Mouse (Mus musculus) ES-Bruce4 (cell line): ENCODE measurements around the gene Spats2. TPM values are rescaled to one million over a fixed set of nuclear protein-coding genes. Genes with fewer than 3 reads are reported as not detected.
A peak's percentile ranks its signal among the peaks of the same experiment; 100 is the strongest.

Source experiments
- H3K27ac ChIP-seq: 2 replicates; pipeline ENCODE4 v1.5.1; 2012; ENCODE audit warnings: low read length, inconsistent platforms; ENCODE audit not compliant: insufficient read depth
- H3K27me3 ChIP-seq: 2 replicates; pipeline ENCODE4 v1.6.1; 2012; ENCODE audit warnings: mild to moderate bottlenecking, low read length, inconsistent platforms; ENCODE audit not compliant: control insufficient read depth, poor library complexity, insufficient read depth, severe bottlenecking
- H3K36me3 ChIP-seq: 2 replicates; pipeline ENCODE4 v1.6.1; 2012; ENCODE audit warnings: inconsistent platforms, mild to moderate bottlenecking, low read length, moderate library complexity; ENCODE audit not compliant: control insufficient read depth, poor library complexity, insufficient read depth, severe bottlenecking
- H3K4me1 ChIP-seq: one replicate; pipeline ENCODE4 v1.8.1; 2011; ENCODE audit warnings: low read length; ENCODE audit not compliant: control insufficient read depth, insufficient read depth
- H3K4me3 ChIP-seq: 2 replicates; pipeline ENCODE4 v1.5.1; 2011; ENCODE audit warnings: low read depth, mild to moderate bottlenecking, low read length
- H3K9ac ChIP-seq: 2 replicates; pipeline ENCODE4 v1.6.1; 2012; ENCODE audit warnings: low read depth, mild to moderate bottlenecking, inconsistent platforms; ENCODE audit not compliant: poor library complexity, severe bottlenecking
- H3K9me3 ChIP-seq: replicated peaks from 2 replicates; pipeline ENCODE4 v1.6.1; 2012; ENCODE audit warnings: mild to moderate bottlenecking, low read length, inconsistent platforms; ENCODE audit not compliant: control insufficient read depth, poor library complexity, insufficient read depth, severe bottlenecking
- CTCF ChIP-seq: IDR thresholded peaks from one replicate; pipeline ENCODE4 v1.8.1; 2011; ENCODE audit warnings: low read depth, low read length
- EP300 ChIP-seq: IDR thresholded peaks from 2 replicates; pipeline ENCODE4 v1.6.1; 2011; ENCODE audit warnings: low read depth, low read length; ENCODE audit not compliant: insufficient read depth
- POLR2A ChIP-seq: IDR thresholded peaks from one replicate; pipeline ENCODE4 v1.8.1; 2011; ENCODE audit warnings: low read length; ENCODE audit not compliant: insufficient read depth
- polyA plus RNA-seq: library from polyadenylated mRNA; stranded (reverse); fragments of >200 nt; gene quantifications from 2 replicates; pipeline ENCODE4 v1.2.4, GENCODE M21; 2011; ENCODE audit warnings: low read depth; ENCODE audit not compliant: missing spikeins, insufficient read depth, insufficient read length

The Spats2 gene
- polyA plus RNA-seq, 1 experiment: 60.7 TPM

GRCm38 (mm10) chr15:99205959-99206358 is 80.2 kb downstream of the Spats2 start:
- no peaks in the 10 kb centered on the region for H3K27me3 ChIP-seq
- no peak overlapping the region for H3K9ac ChIP-seq
- no peaks in the 10 kb centered on the region for H3K9me3 ChIP-seq
- peak overlapping the region; percentile 36 for H3K27ac ChIP-seq
- no peak overlapping the region for H3K4me3 ChIP-seq
- H3K36me3 ChIP-seq: peaks cover 4% of the 10 kb centered on the region; the same call in 1 of the 2 replicates
- TF ChIP-seq EP300 (0 out of 2 replicates have a peak, but pooled peaks have one; percentile 25), POLR2A (no peak)
- H3K4me1 ChIP-seq: no peaks in the 10 kb centered on the region

DNA sequence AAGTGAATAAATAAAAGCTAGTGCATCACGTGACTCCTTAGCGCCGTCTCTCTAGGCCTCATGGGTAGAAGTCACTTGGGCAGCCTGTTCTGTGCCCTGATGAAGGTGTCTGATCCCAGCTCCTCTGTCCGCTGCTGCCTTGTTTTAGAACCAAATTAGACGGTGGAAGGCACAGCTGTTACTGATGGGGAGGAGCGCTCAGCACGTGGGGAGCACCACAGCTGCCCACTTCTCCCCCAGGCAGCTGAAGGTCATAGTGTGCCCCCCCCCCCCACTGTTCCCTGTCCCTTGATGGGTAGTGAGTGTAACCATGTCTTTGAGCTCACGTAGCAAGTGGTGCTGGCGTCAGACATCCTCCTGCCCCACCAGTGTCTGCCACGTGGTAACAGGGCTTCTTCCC is 87.5 kb downstream of the Spats2 start:
- TF ChIP-seq POLR2A: no peak
- no peak for TF ChIP-seq EP300
- TF ChIP-seq CTCF: no peak
- no peak overlapping the region for H3K27ac ChIP-seq
- peaks cover 4% of the 10 kb centered on the region for H3K36me3 ChIP-seq
- peaks cover 2% of the 10 kb centered on the region for H3K4me1 ChIP-seq
- no peaks in the 10 kb centered on the region for H3K9me3 ChIP-seq
- no peaks in the 10 kb centered on the region for H3K27me3 ChIP-seq
- H3K9ac ChIP-seq: no peak overlapping the region
- H3K4me3 ChIP-seq: no peak overlapping the region

DNA sequence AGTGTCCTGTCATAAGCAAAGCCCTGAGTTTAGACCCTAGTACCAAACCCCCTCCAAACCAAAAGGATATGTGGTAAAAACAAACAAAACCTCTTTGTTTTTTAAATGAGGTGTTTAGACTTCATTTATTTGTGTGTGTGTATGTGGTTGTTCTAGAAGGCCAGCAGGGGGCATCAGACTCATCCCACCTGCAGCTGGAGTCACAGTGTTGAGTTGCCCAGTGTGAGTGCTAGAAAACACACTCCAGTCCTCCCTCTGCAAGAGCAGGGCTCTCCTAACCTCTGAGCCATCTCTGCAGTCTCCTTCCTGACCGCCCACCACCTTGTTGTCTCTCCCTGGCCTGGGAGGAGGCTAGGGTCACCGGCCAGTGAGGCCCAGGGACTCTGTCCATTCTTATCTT is 89.2 kb downstream of the Spats2 start:
- H3K27me3 ChIP-seq: no peaks in the 10 kb centered on the region
- no peak overlapping the region for H3K9ac ChIP-seq
- no peak overlapping the region for H3K4me3 ChIP-seq
- H3K9me3 ChIP-seq: no peaks in the 10 kb centered on the region
- H3K4me1 ChIP-seq: peaks cover 2% of the 10 kb centered on the region
- TF ChIP-seq EP300: 0 out of 2 replicates have a peak, but pooled peaks have one; percentile 55
- TF ChIP-seq POLR2A: no peak
- TF ChIP-seq CTCF: peak; percentile 78
- H3K27ac ChIP-seq: peak overlapping the region; percentile 94
- H3K36me3 ChIP-seq: peaks cover 4% of the 10 kb centered on the region; the same call in 1 of the 2 replicates

- TF ChIP-seq EP300 (peak; percentile 88), POLR2A (no peak)
- H3K4me1 ChIP-seq: peaks cover 2% of the 10 kb centered on the region
- peak overlapping the region; percentile 86 for H3K27ac ChIP-seq
- H3K36me3 ChIP-seq: peaks cover under 1% of the 10 kb centered on the region; the same call in 1 of the 2 replicates
- no peak overlapping the region for H3K4me3 ChIP-seq
- peak overlapping the region; percentile 18; the same call in 1 of the 2 replicates for H3K9ac ChIP-seq
- no peaks in the 10 kb centered on the region for H3K9me3 ChIP-seq
- H3K27me3 ChIP-seq: no peaks in the 10 kb centered on the region
Measured at GRCm38 (mm10) chr15:99215741-99216463, 90.2 kb downstream of the Spats2 start.

DNA sequence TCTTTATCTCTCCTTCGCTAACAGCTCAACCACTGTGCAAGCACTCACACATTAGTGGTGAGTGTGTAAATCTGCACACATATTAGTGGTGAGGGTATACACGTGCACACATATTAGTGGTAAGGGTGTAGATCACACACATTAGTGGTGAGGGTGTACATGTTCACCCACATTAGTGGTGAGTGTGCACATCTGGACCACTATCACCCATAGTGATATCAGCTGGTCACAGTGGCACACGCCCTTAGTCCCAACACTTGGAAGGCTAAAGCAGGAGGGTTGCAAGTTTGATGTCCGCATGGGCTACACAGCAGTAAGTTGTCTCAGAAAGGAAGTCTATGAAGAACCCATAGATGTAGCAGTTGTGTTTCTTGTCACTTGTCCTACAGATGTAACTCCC is 91.9 kb downstream of the Spats2 start:
- Histone ChIP-seq H3K4me1 (peaks cover 8% of the 10 kb centered on the region), H3K9me3 (no peaks in the 10 kb centered on the region), H3K36me3 (no peaks in the 10 kb centered on the region), H3K4me3 (no peak overlapping the region), H3K27me3 (no peaks in the 10 kb centered on the region), H3K27ac (0 out of 2 replicates have a peak overlapping the region, but pooled peaks have one; percentile 1), H3K9ac (no peak overlapping the region)
- no peak for TF ChIP-seq POLR2A
- TF ChIP-seq EP300: no peak
- no peak for TF ChIP-seq CTCF

GRCm38 (mm10) chr15:99221315-99221952 is 95.7 kb downstream of the Spats2 start:
- H3K9me3 ChIP-seq: no peaks in the 10 kb centered on the region
- no peak overlapping the region for H3K27ac ChIP-seq
- H3K4me1 ChIP-seq: peaks cover 6% of the 10 kb centered on the region
- peaks cover 9% of the 10 kb centered on the region for H3K27me3 ChIP-seq
- H3K36me3 ChIP-seq: no peaks in the 10 kb centered on the region
- H3K4me3 ChIP-seq: no peak overlapping the region
- H3K9ac ChIP-seq: no peak overlapping the region
- no peak for TF ChIP-seq POLR2A
- TF ChIP-seq CTCF: no peak
- no peak for TF ChIP-seq EP300
